Mouse (Mus musculus) MEL (cell line): ENCODE data around the gene Zfp827. TPM values are rescaled to one million over a fixed set of nuclear protein-coding genes. Genes with fewer than 3 reads are reported as not detected.

Experiments used
- DNase-seq: peaks from one replicate; pipeline ENCODE4 v3.0.0; 2011; ENCODE audit warnings: low read depth, low spot score
- H3K27ac ChIP-seq: 2 replicates; pipeline ENCODE4 v1.5.1; 2012; ENCODE audit warnings: low read depth, mild to moderate bottlenecking, control low read depth, low read length, moderate library complexity; ENCODE audit not compliant: control insufficient read depth
- H3K27me3 ChIP-seq, 2 experiments: fragments of 150-350 bp in 1 of 2; sonication (generic) in 1 of 2; 2 replicates each; pipeline ENCODE4 v1.6.1; 2012; ENCODE audit warnings: low read length in 2 of 2, mild to moderate bottlenecking in 2 of 2, improper control_type of control experiment in 1 of 2, moderate library complexity in 1 of 2; ENCODE audit not compliant: insufficient read depth in 2 of 2, control insufficient read depth in 1 of 2
- H3K36me3 ChIP-seq, 2 experiments: 2 replicates each; pipeline ENCODE4 v1.6.1; 2012 to 2014; ENCODE audit warnings: low read length in 2 of 2, improper control_type of control experiment in 1 of 2, inconsistent platforms in 1 of 2, mild to moderate bottlenecking in 1 of 2; ENCODE audit not compliant: insufficient read depth in 2 of 2, control insufficient read depth in 1 of 2
- H3K4me1 ChIP-seq, 2 experiments: fragments of 150-350 bp in 1 of 2; sonication (generic) in 1 of 2; 2 replicates each; pipeline ENCODE4 v1.6.1; 2012; ENCODE audit warnings: low read length in 2 of 2, improper control_type of control experiment in 1 of 2, mild to moderate bottlenecking in 1 of 2; ENCODE audit not compliant: insufficient read depth in 2 of 2, control insufficient read depth in 1 of 2
- H3K4me3 ChIP-seq, 2 experiments: fragments of 150-350 bp in 1 of 2; sonication (generic) in 1 of 2; 2 replicates each; pipeline ENCODE4 v1.5.1; 2012; ENCODE audit warnings: low read depth in 2 of 2, low read length in 2 of 2, mild to moderate bottlenecking in 2 of 2, moderate library complexity in 2 of 2, control low read depth in 1 of 2, improper control_type of control experiment in 1 of 2; ENCODE audit not compliant: control insufficient read depth in 1 of 2, insufficient read depth in 1 of 2
- H3K79me2 ChIP-seq: 2 replicates; pipeline ENCODE4 v1.6.1; 2012; ENCODE audit warnings: mild to moderate bottlenecking, low read length, moderate library complexity; ENCODE audit not compliant: control insufficient read depth, poor library complexity, insufficient read depth
- H3K9ac ChIP-seq: 2 replicates; pipeline ENCODE4 v1.6.1; 2012; ENCODE audit warnings: low read depth, mild to moderate bottlenecking, control low read depth, low read length, moderate library complexity; ENCODE audit not compliant: control insufficient read depth, poor library complexity, severe bottlenecking
- H3K9me3 ChIP-seq: fragments of 150-350 bp; sonication (generic); replicated peaks from 2 replicates; pipeline ENCODE4 v1.6.1; 2012; ENCODE audit warnings: mild to moderate bottlenecking, low read length, improper control_type of control experiment, moderate library complexity; ENCODE audit not compliant: insufficient read depth
- BHLHE40 ChIP-seq: IDR thresholded peaks from 2 replicates; pipeline ENCODE4 v1.6.1; 2012; ENCODE audit warnings: low read depth, mild to moderate bottlenecking, inconsistent platforms, low read length, improper control_type of control experiment, borderline replicate concordance
- CHD1 ChIP-seq: IDR thresholded peaks from 2 replicates; pipeline ENCODE4 v1.6.1; 2012; ENCODE audit warnings: low read depth, mild to moderate bottlenecking, inconsistent platforms, low read length, improper control_type of control experiment
- E2F4 ChIP-seq: IDR thresholded peaks from 2 replicates; pipeline ENCODE4 v1.6.1; 2011; ENCODE audit warnings: low read depth, low read length, improper control_type of control experiment, borderline replicate concordance
- ELF1 ChIP-seq: IDR thresholded peaks from 2 replicates; pipeline ENCODE4 v1.6.1; 2014; ENCODE audit warnings: low read depth, mild to moderate bottlenecking, inconsistent platforms, low read length, improper control_type of control experiment, moderate library complexity
- EP300 ChIP-seq, 2 experiments: IDR thresholded peaks; 2 replicates each; pipeline ENCODE4 v1.6.1; 2011; ENCODE audit warnings: improper control_type of control experiment in 2 of 2, low read length in 2 of 2, low read depth in 1 of 2, mild to moderate bottlenecking in 1 of 2
- GABPA ChIP-seq: IDR thresholded peaks from 2 replicates; pipeline ENCODE4 v1.6.1; 2012; ENCODE audit warnings: low read depth, mild to moderate bottlenecking, inconsistent platforms, low read length, improper control_type of control experiment, moderate library complexity
- JUND ChIP-seq: IDR thresholded peaks from 2 replicates; pipeline ENCODE4 v1.6.1; 2011; ENCODE audit warnings: low read depth, mild to moderate bottlenecking, improper control_type of control experiment, low read length
- KAT2A ChIP-seq: conservative IDR thresholded peaks from 2 replicates; pipeline ENCODE4 v1.6.1; 2012; ENCODE audit warnings: low read depth, low read length, improper control_type of control experiment, inconsistent platforms
- MAX ChIP-seq: IDR thresholded peaks from 2 replicates; pipeline ENCODE4 v1.6.1; 2011; ENCODE audit warnings: low read length, improper control_type of control experiment
- MAZ ChIP-seq: IDR thresholded peaks from 2 replicates; pipeline ENCODE4 v1.6.1; 2012; ENCODE audit warnings: low read depth, mild to moderate bottlenecking, inconsistent platforms, low read length, improper control_type of control experiment
- MYC ChIP-seq: IDR thresholded peaks from 2 replicates; pipeline ENCODE4 v1.6.1; 2011; ENCODE audit warnings: low read depth, mild to moderate bottlenecking, low read length, improper control_type of control experiment, moderate library complexity
- POLR2A ChIP-seq, 2 experiments: IDR thresholded peaks; 2 replicates each; pipeline ENCODE4 v1.6.1; 2011 to 2012; ENCODE audit warnings: low read length in 2 of 2, mild to moderate bottlenecking in 2 of 2, control low read depth in 1 of 2, improper control_type of control experiment in 1 of 2, low read depth in 1 of 2, moderate library complexity in 1 of 2; ENCODE audit not compliant: control insufficient read depth in 1 of 2, insufficient read depth in 1 of 2, poor library complexity in 1 of 2
- RAD21 ChIP-seq: IDR thresholded peaks from 2 replicates; pipeline ENCODE4 v1.6.1; 2011; ENCODE audit warnings: mild to moderate bottlenecking, low read depth, low read length, improper control_type of control experiment
- SMC3 ChIP-seq: IDR thresholded peaks from 2 replicates; pipeline ENCODE4 v1.6.1; 2011; ENCODE audit warnings: low read depth, low read length, improper control_type of control experiment
- TCF12 ChIP-seq: IDR thresholded peaks from 2 replicates; pipeline ENCODE4 v1.6.1; 2014; ENCODE audit warnings: low read depth, mild to moderate bottlenecking, inconsistent platforms, low read length, improper control_type of control experiment, moderate library complexity
- UBTF ChIP-seq: IDR thresholded peaks from 2 replicates; pipeline ENCODE4 v1.6.1; 2012; ENCODE audit warnings: low read depth, mild to moderate bottlenecking, inconsistent platforms, low read length, improper control_type of control experiment, moderate library complexity, borderline replicate concordance; ENCODE audit not compliant: insufficient read depth
- USF2 ChIP-seq, 2 experiments: IDR thresholded peaks; 2 replicates each; pipeline ENCODE4 v1.6.1; 2011 to 2012; ENCODE audit warnings: improper control_type of control experiment in 2 of 2, low read length in 2 of 2, borderline replicate concordance in 1 of 2, inconsistent platforms in 1 of 2, low read depth in 1 of 2, mild to moderate bottlenecking in 1 of 2; ENCODE audit not compliant: insufficient read depth in 1 of 2
- ZC3H11A ChIP-seq: IDR thresholded peaks from 2 replicates; pipeline ENCODE4 v1.6.1; 2012; ENCODE audit warnings: low read depth, mild to moderate bottlenecking, inconsistent platforms, low read length, improper control_type of control experiment
- ZNF384 ChIP-seq: IDR thresholded peaks from 2 replicates; pipeline ENCODE4 v1.6.1; 2012; ENCODE audit warnings: low read depth, mild to moderate bottlenecking, inconsistent platforms, low read length, improper control_type of control experiment
- polyA plus RNA-seq, 2 experiments: library from polyadenylated mRNA; stranded (reverse) in 1 of 2; unstranded in 1 of 2; fragments of >175 nt in 1 of 2; fragments of >200 nt in 1 of 2; gene quantifications; 2 replicates each; pipeline versions ENCODE4 v1.2.1 to v1.2.4; 2012; ENCODE audit warnings: low replicate concordance in 2 of 2, low read depth in 1 of 2; ENCODE audit not compliant: insufficient read length in 2 of 2, insufficient read depth in 1 of 2, missing spikeins in 1 of 2
- total RNA-seq: library from RNA; depleted of rRNA; stranded (reverse); fragments of 300-350 nt; gene quantifications from 2 replicates; pipeline ENCODE4 v1.2.3, GENCODE M21; 2012

Zfp827 gene
- total and polyA plus RNA-seq, 3 experiments, result not detected

DNA sequence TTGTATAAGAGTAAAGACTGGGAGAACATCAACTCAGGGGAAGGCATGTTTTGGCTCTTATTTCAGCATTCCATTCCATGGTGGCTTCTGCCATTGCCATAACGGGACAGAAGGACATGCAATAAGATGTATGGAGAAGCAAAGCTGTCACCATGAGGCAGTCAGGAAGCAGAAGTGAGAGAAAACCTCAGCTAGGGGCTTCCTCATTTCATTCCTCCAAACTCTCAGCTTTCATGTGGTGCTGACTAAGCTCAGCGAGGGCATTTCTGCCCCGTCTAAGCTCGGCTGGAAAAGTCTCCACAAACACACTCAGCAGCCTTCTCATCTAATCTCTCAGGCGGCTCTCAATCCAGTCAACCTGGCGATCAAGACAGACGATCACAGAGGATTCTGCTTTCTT lies 197.3 kb downstream of the Zfp827 start:
- no peaks in the 10 kb centered on the region for H3K36me3 ChIP-seq
- DNase-seq, result no peak

DNA sequence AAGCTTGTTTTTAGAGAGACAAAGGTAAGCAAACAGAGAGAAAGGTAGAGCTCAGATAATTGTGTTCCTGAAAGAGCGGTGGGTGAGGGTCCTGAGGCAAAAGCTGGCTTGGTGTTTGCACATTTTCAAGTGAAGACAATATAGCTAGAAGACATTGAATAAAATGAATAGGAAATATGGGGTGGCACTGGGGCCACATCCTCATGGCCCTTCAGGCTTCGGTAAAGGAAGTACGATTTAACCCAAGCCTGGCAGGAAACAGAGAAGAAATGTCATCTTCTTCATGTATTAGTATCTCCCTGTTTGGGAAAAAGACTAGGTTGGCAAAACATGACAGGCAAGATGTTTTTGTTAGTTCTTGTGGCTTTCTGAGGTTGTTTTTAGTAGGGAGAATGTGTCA lies 197.8 kb downstream of the Zfp827 start:
- H3K79me2 ChIP-seq, result no peaks in the 10 kb centered on the region
- H3K4me1 ChIP-seq, result no peaks in the 10 kb centered on the region
- TF ChIP-seq EP300 (IDR thresholded peaks at IDR 0.05; ENCODE audit: low read depth in 1 of 2, low read length in 2 of 2) (no peak), BHLHE40 (no peak), MYC (no peak), POLR2A (IDR thresholded peaks at IDR 0.05; ENCODE audit: control insufficient read depth in 1 of 2, insufficient read depth in 1 of 2, low read depth in 1 of 2, low read length in 2 of 2, poor library complexity in 1 of 2) (no peak), JUND (no peak), USF2 (IDR thresholded peaks at IDR 0.05; ENCODE audit: borderline replicate concordance in 1 of 2, insufficient read depth in 1 of 2, low read depth in 1 of 2, low read length in 2 of 2) (no peak), TCF12 (no peak), CHD1 (no peak), SMC3 (no peak), MAX (no peak), ELF1 (no peak), RAD21 (no peak), UBTF (no peak), E2F4 (no peak), KAT2A (no peak)
- no peaks in the 10 kb centered on the region for H3K27me3 ChIP-seq
- no peaks in the 10 kb centered on the region for H3K36me3 ChIP-seq
- no peaks in the 10 kb centered on the region for H3K9me3 ChIP-seq
- no peak for DNase-seq
- no peak overlapping the region for H3K9ac ChIP-seq
- no peak overlapping the region for H3K4me3 ChIP-seq
- H3K27ac ChIP-seq, result no peak overlapping the region

More for the DNA sequence above, 197.3 kb downstream of the Zfp827 start:
- no peaks in the 10 kb centered on the region for H3K27me3 ChIP-seq
- H3K4me1 ChIP-seq, result no peaks in the 10 kb centered on the region
- H3K4me3 ChIP-seq, result no peak overlapping the region
- H3K9me3 ChIP-seq, result no peaks in the 10 kb centered on the region
- TF ChIP-seq ZC3H11A (no peak), GABPA (no peak), E2F4 (no peak), CHD1 (no peak), EP300 (IDR thresholded peaks at IDR 0.05; ENCODE audit: low read depth in 1 of 2, low read length in 2 of 2) (no peak), ZNF384 (no peak), JUND (no peak), MAZ (no peak)
- H3K27ac ChIP-seq, result no peak overlapping the region
- H3K79me2 ChIP-seq, result no peaks in the 10 kb centered on the region
- no peak overlapping the region for H3K9ac ChIP-seq
